Mouse (Mus musculus) B cell, adult 2 months (primary cell): Measurements from ENCODE around the gene Uchl4.
"Not testable (repeated sequence)": the region's sequence is repeated elsewhere in the genome, so short reads cannot be mapped to it uniquely, and the experiment has no call there.

Experiments used
- DNase-seq, 2 experiments: peaks; one replicate each; pipeline ENCODE4 v3.0.0; 2022

Uchl4 gene

DNA sequence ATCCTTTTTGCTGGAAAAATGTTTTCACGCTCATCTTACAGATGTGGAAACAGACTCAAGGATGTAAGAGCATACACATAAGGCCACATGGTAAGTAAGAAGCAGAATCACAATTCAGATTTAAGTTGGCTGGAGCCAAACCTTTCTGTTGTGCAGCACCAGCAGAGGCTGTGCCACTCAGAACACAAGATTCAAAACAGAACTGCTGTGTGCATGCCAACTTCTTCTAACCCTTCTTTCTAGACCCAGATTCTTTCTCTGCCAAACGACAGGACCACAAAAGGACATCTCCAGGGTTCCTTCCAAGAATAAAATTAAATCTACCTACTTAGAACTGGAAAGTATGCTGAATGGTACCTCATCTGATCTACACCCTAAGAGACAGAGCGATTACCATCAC, 3.3 kb upstream of the Uchl4 start:
- DNase-seq = no peak

DNA sequence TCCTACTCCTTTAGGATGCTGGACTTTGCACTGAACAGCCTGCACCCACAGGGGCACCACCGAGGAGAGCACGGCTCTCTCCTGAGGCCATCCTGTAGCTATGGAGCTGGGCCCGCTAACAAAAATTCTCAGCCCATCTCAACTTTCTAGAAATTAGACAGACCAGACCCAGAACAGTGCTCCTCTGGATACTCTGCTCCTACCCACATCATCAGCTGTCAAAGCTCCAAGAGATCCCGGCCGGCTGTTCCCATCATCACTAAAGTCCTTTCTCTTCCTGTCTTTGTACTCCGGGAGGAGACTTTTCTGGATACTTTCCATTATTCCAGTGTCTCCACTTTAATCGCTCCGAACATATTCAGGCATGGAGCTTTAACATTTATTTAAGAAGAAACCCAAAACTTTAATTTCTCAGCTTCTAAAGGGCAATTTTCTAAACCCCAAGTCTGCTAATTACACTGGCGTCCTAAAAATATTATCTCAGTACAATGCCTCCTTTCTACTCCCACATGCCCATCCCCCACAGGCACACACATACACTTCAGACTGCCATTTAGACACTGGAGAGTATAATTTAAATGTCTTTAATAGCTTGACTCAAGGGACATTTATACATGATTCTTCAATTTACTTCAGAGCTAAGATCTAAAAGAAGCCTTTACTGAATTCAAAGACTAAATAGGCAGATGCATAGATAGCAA, 2.6 kb upstream of the Uchl4 start:
- no peak for DNase-seq

DNA sequence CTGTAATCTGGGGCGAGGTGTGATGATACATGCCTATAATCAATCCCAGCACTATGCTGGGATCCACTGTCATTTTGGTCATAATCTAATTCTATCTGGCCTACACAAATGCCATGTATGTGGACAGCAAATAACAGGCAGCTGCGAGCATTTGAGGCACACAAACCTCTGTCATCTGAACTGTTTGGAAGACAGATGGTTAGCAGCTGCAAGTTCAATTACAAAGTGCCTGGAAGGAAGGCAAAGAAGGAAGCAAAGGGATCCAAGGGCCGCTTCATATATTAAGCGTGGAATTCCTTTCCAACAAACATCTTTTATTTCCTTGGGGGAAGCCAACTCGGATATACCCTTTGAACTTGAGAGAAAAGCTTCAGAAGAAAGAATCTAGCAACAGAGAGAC, 1.3 kb upstream of the Uchl4 start:
- DNase-seq = no peak

DNA sequence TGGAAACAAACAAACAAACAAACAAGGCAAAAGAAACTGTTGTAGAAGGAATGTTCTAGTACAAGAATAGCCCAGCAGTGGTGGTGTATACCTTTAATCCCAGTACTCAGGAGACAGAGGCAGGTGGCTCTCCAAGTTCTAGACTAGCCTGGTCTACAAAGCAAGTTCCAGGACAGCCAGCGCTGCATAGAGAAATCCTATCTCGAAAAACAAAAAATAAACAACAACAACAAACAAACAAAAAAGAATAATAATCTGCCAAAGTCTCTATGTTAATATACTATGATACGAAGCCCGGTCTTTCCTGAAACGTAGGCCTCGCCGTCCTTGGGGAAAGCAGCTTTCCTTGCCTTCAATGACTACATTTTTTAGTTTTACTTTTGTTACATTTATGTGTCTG, 1.1 kb downstream of the Uchl4 start:
- no peak for DNase-seq

DNA sequence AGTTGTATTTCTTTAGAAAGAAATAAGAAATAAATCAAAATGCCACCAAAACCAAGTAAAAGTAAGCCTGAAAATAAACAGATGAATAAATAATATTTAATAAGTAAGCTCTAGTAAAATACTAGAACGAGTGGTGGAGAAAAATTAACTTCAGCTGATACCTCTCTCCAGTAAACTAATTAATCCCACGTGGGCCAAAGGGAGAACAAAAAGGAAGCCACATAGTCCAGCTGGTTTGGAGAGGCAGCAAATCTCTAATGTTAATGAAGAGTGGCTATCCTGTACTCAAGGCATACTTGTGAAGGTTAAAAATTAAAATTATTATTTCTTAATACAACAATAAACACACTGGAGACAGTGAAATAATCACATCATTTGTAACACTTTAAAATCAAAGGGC, 5.1 kb downstream of the Uchl4 start:
- no peak for DNase-seq

DNA sequence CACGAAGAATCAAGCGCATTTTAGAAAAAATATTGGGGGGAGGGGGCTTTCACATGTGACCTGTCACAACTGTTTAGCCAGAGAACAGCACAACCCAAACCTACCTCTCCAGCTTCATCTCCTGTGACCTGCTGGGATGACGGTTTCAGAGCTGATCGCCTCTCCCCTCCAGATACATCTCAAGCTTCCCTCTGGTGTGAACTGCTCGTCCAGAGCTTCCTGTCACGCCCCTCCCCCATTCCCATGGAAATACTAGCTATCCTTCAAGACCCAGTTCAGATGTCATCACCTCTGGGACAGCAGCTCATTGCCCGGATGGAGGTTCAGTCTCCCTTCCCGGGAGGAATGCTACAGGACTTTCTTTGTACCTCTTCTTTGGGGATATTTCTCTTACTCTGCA, 5.7 kb downstream of the Uchl4 start:
- DNase-seq = no peak

DNA sequence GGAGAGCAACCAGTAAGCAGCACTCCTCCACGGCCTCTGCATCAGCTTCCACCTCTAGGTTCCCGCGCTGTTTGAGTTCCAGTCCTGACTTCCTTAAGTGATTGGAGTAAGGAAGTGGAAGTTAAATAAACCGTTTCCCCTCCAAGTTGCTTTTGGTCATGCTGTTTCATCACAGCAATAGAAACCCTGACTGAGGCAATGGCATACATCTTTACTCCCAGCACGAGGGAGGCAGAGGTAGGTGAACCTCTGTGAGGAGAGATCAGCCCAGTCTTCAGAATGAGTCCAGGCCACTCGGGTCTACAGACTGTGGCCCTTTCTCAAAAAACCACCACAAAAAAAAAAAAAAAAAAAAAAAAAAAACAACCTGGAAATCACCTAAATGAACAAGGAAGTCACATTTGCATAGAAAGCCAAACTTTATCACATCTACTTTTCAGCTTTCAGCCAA, 7.4 kb downstream of the Uchl4 start:
- peak; percentile 61 to 66 for DNase-seq

DNA sequence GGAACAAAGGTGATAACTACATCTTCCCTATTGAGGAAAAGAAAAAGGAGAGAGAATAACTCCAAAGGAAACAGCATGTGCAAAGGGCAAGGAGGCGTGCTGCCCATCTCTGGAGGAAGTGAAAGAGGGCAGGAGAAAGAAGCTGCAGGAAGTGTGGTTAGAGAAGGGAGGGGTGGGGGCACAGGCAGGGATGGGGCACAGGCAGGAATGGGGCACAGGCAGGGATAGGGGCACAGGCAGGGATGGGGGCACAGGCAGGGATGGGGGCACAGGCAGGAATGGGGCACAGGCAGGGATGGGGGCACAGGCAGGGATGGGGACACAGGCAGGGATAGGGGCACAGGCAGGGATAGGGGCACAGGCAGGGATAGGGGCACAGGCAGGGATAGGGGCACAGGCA, 14.4 kb downstream of the Uchl4 start:
- no peak for DNase-seq

DNA sequence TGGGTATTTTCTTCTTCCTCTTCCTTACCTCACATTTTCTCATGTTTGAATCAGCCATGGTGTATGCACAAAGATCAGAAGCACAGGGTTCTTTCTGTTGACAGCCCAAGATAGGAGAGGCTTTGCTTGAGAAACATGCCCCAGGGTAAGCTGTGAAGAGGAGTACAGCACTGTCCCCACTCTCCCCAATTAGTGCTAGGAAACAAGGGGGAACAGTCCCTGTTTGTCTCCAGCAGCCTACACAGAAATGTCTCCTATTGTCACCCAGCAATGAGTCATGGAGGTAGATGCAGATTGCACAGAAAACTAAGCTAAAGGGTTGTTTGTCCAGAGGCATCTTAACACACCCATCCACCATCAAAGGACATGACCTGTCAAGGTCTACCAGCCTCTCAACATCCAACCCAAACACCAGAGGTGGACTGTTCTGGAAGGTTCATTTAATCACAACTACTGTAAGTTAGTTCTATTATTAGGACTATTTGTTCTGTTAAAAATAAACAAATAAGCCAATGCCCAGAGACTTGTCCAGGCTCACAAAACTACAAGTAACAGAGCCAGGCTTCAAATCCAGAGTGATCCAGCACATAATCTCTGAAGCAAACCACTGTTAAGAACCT, 15.2 kb downstream of the Uchl4 start:
- no peak for DNase-seq

DNA sequence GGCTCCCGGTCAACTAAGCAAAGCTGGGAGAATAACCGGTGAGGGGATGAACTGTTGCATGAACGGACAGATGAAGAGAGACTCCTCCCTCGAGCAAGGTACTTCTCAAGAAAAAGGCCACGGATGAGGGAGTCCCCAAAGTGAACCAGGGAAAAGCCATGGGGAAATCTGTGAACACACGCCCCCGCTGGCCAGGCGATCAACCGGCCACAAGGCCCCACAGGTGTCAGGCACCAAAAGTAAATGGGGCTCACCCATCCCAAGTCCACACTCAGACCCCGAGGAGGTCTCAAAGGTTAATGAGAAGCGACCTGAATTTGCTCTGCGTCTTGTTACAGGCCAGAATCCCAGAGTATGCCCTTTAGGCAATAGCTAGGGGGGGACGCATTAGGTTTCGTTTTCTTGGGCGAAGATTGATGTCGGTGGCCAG, 17.6 kb downstream of the Uchl4 start:
- DNase-seq = peak in 1 of 2 experiments; percentile 23

DNA sequence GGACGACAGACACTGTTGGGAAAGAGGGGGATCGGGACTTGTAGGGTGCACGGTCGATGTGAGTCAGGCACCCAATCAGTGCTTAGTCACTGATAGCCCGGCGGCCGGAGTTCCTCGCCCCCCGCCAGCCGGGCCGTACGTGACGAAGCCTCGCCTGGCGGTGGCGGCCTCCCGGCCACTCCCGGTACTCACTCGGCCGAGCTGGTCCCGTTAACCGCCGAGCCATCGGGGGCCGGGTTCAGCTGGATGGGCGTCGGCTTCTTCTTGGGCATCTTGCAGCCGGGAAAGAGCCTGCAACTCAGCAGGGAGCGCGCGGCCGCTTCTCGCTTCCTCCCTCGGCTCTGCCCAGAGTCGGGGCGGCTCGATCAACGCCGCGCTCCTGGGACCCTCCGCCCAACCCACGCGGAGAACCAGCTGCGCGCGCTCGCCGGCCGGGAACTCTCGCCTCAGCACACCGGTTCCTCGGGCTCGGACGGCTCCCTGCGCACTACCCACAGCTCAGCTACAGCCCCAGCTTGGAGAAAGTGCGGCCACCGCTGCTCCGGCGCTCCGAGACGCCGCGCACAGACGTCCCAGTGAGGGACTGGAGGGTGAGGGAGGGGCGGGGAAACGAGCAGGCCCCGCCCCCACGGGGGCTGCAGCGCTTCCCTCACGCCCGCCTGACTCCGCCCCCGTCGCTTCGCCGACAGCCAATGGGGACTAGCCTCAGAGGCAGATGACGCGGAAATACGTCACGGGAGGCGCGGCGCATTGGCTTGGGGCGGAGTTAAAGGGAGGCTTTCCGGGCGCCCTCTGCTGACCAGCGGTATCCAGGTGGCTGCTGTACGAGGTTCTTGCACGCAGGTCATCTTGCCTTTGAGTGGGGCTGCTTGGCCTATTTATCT, 18.3 kb downstream of the Uchl4 start, which contains the start of gene Map2k1:
Map2k1 (minus strand) TSS at position 611 of the 884 bp plus-strand sequence.
- DNase-seq = peak; percentile 100

DNA sequence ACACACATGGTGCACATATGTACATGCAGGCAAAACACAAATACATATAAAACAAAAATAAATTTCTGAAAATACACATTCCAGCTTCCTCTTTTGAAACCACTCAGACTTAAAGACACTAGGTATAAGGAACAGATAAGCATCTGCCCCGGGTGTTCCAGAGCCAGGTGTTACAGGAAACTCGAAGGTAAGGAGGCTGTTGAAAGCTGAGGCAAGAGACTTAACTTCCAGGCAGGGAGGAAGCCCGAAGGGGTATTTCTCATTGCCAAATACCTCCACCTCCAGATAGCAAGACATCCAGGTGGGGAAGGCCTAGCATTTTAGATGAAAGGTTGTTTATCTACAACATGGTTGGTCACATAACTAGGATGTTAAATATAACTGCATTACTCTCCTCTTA, 20.4 kb downstream of the Uchl4 start:
- no peak for DNase-seq

DNA sequence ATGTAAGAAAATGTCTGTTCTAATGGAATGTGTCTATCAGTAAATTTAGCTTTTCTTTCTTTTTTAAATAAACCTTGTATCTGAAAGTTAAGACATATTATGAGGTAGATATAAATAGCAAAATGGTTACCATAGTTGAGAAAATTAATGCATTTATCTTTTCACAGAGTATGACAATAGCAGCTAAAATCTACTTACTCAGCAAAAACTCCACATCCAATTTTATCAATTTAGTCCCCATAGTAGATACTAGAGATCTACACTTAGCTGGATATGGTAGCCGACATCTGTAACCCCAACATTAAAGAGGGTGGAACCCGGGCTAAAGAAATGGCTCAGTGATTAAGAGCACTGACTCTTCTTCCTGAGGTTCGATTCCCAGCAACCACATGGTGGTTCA, 21.2 kb downstream of the Uchl4 start:
- DNase-seq = no peak

DNA sequence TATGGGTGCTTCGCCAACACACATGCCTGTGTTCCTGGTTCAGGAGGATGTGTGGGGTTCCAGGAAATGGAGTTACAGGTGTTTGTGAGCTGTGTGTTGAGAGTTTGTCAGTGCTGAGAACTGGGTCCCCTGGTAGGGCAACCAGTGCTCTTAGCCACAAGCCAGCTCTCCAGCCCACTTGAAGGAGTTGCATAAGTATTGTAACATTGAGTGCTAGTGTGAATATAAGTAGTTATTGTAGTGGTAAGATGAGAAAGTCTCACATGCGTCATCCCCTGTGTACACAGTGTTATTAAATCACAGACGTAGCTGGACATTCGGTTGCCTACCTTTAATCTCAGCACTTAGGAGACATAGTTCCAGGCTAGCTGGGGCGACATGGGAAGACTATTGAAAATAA, 24.9 kb downstream of the Uchl4 start:
- no peak for DNase-seq

DNA sequence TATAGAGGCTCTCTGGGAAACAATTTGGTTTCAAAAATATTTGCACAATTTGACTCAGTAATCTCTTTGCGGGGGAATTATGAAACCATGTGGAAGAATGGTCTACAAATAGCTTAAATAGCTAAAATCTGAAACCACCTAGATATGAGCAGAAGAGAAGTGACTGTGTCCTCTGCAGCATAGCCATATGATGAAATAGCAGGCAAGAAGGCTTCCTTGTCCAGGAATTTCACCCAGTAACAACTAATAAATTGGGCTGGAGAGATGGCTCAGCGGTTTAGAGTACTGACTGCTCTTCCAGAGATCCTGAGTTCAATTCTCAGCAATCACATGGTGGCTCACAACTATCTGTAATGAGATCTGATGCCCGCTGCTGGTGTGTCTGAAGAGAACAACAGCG, 26.0 kb downstream of the Uchl4 start:
- no peak for DNase-seq

DNA sequence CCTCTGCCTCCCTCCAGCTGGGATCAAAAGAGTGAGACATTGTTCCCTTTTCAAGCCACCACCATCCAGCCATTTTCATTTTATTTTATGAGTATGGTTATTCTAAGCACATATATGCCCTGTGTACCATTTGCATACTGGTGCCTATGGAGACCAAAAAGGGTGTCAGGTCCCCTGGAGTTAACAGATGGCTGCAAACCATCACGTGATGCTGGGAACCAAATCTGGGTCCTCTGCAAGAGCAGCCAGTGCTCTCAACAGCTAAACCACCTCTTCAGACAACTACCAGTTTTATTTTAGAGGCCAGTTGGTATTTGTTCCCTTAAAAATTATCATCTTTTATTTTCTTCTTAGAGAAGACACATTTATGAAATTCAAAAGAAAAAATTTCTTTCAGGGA, 29.8 kb downstream of the Uchl4 start:
- no peak for DNase-seq

DNA sequence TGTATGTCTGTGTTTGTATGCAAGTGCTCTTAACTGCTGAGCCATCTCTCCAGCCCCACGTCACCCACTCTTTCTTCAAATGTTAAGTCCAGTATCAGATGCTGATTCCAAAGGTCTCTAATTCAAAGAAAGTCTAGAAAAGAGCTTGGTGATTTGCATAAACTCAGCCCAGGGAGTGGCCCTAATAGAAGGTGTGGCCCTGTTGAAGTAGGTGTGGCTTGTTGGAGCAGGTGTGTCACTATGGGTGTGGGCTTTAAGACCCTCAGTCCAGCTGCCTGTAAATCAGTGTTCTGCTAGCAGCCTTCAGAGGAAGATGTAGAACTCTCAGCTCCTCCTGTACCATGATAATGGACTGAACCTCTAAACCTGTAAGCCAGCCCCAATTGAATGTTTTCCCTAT, 32.2 kb downstream of the Uchl4 start:
- DNase-seq = no peak

DNA sequence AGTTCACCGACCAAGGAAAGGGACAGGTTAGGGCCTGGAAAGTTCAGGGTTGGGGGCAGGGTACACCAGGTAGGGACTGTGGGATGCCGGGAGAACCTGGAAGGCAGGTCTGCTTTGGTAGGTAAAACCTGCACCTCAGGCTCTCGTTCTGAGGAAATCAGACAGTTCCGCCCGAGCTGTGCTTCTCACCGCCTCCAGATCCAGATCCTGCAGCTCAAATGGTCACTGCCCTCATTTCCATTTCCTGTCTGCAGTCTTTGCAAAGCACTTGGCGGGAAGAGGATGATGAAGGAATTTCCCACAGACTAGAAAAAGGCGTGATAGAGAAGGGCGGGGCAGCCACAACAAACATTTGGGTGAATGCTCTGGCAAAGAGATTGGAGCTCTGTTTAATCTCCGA, 33.2 kb downstream of the Uchl4 start:
- DNase-seq = no peak

DNA sequence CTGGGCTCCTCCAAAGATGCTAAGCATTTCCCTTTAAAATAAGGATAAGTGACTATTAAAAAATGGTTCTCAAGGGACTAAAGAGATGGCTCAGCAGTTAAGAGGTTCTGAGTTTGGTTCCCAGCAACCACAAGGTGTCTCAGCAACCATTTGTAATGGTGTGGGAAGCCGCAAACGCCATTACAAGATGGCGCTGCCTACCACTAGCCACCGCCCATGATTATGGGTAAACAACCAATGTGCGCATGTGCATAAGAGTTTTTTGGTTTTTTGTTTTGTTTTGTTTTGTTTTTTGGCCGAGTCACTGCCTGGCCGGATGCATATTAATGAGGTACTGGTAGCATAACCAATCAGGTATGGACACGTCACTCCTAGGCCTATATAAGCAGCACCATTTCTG, 33.8 kb downstream of the Uchl4 start:
- DNase-seq = not testable (repeated sequence)

DNA sequence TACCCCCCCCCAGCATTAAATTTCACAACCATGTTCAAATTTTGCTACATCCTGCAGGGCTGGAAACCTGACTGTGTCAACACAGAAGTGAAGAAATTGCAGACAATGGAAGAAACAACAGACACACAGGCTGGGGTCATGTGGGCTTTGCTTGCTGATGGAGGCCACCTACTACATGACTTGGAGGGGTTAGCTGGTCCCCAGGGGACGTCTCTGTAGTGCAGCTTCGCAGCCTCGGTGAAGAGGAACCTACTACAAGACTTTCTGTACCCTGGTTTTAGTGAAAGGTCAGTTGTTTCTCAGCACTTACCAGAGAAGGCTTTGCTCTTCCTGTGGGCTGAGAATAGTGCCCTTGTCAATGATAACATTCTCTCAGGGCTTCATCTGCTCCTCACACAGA, 36.2 kb downstream of the Uchl4 start:
- no peak for DNase-seq

DNA sequence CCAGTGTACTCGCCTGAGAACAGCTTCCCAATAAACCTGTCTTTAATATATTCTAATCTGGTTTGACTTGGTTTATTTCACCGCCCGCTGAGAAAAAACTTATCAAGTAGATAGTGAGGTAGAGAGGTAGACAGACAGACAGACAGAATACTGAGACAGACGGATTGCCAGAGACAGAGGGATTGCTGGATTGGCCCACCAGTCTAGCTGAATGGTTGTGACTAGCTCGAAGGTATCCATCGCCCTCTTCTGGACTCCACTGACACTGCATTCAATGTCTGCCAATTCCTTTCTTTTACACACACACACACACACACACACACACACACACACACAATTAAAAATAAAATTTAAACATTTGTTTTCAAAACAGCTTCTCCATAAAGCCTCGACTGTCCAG, 37.6 kb downstream of the Uchl4 start:
- DNase-seq = peak; percentile 60 to 66

DNA sequence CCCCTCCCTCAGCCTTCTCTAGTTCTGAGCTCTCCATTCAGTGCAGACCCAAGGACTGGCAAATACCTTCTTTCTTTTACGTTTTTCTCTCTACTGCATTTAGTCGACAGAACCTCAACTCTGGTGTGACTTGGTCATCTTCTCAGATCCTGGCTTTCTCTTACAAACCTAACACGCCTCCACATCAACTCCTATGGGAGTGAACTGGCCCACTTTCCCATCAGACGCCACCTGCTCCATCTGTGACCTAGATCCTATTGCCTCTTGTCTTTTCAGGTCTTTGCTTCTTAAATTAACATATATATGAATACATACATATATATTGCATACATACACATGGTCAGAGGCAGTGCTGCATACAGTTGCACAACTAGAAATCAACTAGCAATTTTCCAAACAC, 38.8 kb downstream of the Uchl4 start:
- no peak for DNase-seq

DNA sequence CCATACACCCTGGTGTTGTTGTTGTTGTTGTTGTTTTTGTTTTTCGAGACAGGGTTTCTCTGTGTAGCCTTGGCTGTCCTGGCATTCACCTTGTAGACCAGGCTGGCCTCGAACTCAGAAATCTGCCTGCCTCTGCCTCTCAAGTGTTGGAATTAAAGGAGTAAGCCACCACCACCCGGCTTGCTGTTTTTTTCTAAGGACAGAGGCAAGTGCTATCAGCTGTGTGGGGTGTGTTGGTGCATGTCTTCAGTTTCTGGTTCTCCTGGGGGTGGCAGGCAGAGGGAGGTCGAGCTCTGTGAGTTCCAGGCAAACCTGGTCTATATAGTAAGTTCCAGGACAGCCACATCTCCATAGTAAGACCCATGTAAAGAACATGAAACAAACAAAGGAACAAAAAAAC, 39.3 kb downstream of the Uchl4 start:
- no peak for DNase-seq

DNA sequence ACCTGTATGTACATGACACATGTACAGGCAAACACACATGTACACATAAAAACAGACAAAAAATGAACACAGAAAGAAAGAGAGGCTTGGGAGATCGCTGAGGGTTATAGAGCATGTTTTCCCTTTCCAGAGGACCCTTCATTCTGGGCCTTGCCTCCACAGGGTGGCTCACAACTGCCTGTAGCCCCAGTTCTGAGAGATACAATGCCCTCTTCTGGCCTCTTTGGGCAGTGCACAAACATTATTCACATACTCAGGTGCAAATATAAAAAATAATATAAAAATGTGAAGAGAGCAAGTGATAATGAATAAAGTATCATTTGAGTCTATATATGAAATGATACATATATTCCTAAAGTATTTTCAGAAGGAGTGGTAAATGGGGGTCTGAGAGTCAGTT, 39.9 kb downstream of the Uchl4 start:
- peak; percentile 39 to 42 for DNase-seq
